Mouse (Mus musculus) small intestine, adult 2 months (tissue): Measurements from ENCODE around the gene Itgb5.

Source experiments
- CTCF ChIP-seq: fragments of 200-500 bp; IDR thresholded peaks from 2 replicates; pipeline ENCODE4 v1.5.1; 2012; ENCODE audit warnings: low read depth, mild to moderate bottlenecking, control low read depth, inconsistent platforms, low read length, moderate library complexity, mixed read lengths; ENCODE audit not compliant: insufficient replicate concordance, insufficient read length; ENCODE audit errors: extremely low read depth
- POLR2A ChIP-seq: fragments of 200-500 bp; IDR thresholded peaks from 2 replicates; pipeline ENCODE4 v1.6.1; 2012; ENCODE audit warnings: low read depth, mild to moderate bottlenecking, control low read depth, inconsistent platforms, low read length, moderate library complexity

- no peak for TF ChIP-seq CTCF
- no peak for TF ChIP-seq POLR2A
Observed at GRCm38 (mm10) chr16:33894449-33894848, 65.0 kb downstream of the Itgb5 start.
